Comparison of ENCODE assay signal across 18 mouse cellular contexts in genomic region chr11:108301796-108302490, GRCm38 (mm10). TPM values are rescaled to one million over a fixed set of nuclear protein-coding genes. Genes with fewer than 3 reads are reported as not detected.
"Had no signal": no experiment of that assay in that cellular context is flagged by ENCODE, and none has a peak within 500 bp of the region (broad histone marks: within the 10 kb centered on the region; RNA-seq: fewer than 3 reads in every experiment).

No protein-coding gene starts in this region.

- H3K9ac ChIP-seq: limb, embryonic 12.5 days; liver, embryonic 13.5 days; midbrain, embryonic 15.5 days; neural tube, embryonic 13.5 days; stomach, embryonic 15.5 days had no signal

- H3K27me3 ChIP-seq: limb, embryonic 12.5 days; liver, embryonic 13.5 days; midbrain, embryonic 15.5 days; neural tube, embryonic 13.5 days; stomach, embryonic 15.5 days had no signal

- DNase-seq: kidney, postnatal 10 days; liver, embryonic 13.5 days; lung, adult 18-20 months; lung, postnatal 36 days; retina, postnatal 1 day; right cerebral cortex, postnatal 4 days; thymus, adult 2 months; thymus, postnatal 25 days had no signal

- H3K4me2 ChIP-seq: limb, embryonic 12.5 days; liver, embryonic 13.5 days; midbrain, embryonic 15.5 days; neural tube, embryonic 13.5 days; stomach, embryonic 15.5 days had no signal

- H3K36me3 ChIP-seq: limb, embryonic 12.5 days; liver, embryonic 13.5 days; midbrain, embryonic 15.5 days; neural tube, embryonic 13.5 days; stomach, embryonic 15.5 days had no signal

- ATAC-seq: inflammation-experienced regulatory T-cells, adult 6 months; intestine, postnatal 0 days; midbrain, embryonic 15.5 days had no signal

- H3K27ac ChIP-seq: left cerebral cortex, adult 2 months; limb, embryonic 12.5 days; liver, embryonic 13.5 days; midbrain, embryonic 15.5 days; neural tube, embryonic 13.5 days; stomach, embryonic 15.5 days had no signal

- H3K4me3 ChIP-seq: left cerebral cortex, adult 2 months; limb, embryonic 12.5 days; liver, embryonic 13.5 days; midbrain, embryonic 15.5 days; neural tube, embryonic 13.5 days; stomach, embryonic 15.5 days had no signal

- H3K9me3 ChIP-seq: limb, embryonic 12.5 days; liver, embryonic 13.5 days; midbrain, embryonic 15.5 days; neural tube, embryonic 13.5 days; stomach, embryonic 15.5 days had no signal

RNA-seq across cellular contexts. Expression of gene Apoh, which starts 41.2 kb away (rescaled TPM):
- total RNA-seq: megakaryocyte progenitor cell, adult 5-6 weeks; monocyte, adult 5-6 weeks had no signal
- polyA plus RNA-seq: inflammation-experienced regulatory T-cells, adult 6 months; limb, embryonic 12.5 days; spleen, adult 2 months had no signal
